Mouse (Mus musculus) layer of hippocampus, adult 2 months (tissue): ENCODE measurements around the gene Gucy2d. TPM values are rescaled to one million over a fixed set of nuclear protein-coding genes. Genes with fewer than 3 reads are reported as not detected.
A peak's percentile ranks its signal among the peaks of the same experiment; 100 is the strongest.

Source experiments
- DNase-seq, 2 experiments: peaks; one replicate each; pipeline ENCODE4 v3.0.0; 2022; ENCODE audit warnings: low spot score in 2 of 2
- H3K27ac ChIP-seq: fragments of 200-600 bp; 2 replicates; pipeline ENCODE4 v1.8.1; 2022
- H3K4me3 ChIP-seq: fragments of 200-600 bp; 2 replicates; pipeline ENCODE4 v1.8.1; 2022; ENCODE audit warnings: mild to moderate bottlenecking
- CTCF ChIP-seq: fragments of 200-600 bp; conservative IDR thresholded peaks from 2 replicates; pipeline ENCODE4 v1.8.1; 2022; ENCODE audit warnings: antibody characterized with exemption, mild to moderate bottlenecking, moderate library complexity
- total RNA-seq, 2 experiments: library from RNA; stranded (reverse); gene quantifications; 2 replicates each; pipeline ENCODE4 v1.2.3; 2021

The Gucy2d gene
- total RNA-seq, 2 experiments from 2014 or later = not detected

DNA sequence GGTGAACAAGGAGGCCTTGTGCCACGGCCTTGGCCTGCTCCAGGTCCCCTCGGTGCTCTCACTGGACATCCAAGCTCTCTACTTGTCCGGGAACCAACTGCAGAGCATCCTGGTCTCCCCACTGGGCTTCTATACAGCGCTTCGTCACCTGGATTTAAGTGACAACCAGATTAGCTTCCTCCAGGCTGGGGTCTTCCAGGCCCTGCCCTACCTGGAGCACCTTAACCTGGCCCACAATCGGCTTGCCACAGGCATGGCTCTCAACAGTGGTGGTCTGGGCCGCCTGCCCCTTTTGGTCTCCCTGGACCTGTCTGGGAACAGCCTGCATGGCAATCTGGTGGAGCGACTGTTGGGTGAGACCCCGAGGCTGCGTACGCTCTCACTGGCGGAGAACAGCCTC lies 57.9 kb downstream of the Gucy2d start:
- Histone ChIP-seq H3K4me3 (no peak overlapping the region), H3K27ac (no peak overlapping the region)
- no peak for DNase-seq
- TF ChIP-seq CTCF = no peak

DNA sequence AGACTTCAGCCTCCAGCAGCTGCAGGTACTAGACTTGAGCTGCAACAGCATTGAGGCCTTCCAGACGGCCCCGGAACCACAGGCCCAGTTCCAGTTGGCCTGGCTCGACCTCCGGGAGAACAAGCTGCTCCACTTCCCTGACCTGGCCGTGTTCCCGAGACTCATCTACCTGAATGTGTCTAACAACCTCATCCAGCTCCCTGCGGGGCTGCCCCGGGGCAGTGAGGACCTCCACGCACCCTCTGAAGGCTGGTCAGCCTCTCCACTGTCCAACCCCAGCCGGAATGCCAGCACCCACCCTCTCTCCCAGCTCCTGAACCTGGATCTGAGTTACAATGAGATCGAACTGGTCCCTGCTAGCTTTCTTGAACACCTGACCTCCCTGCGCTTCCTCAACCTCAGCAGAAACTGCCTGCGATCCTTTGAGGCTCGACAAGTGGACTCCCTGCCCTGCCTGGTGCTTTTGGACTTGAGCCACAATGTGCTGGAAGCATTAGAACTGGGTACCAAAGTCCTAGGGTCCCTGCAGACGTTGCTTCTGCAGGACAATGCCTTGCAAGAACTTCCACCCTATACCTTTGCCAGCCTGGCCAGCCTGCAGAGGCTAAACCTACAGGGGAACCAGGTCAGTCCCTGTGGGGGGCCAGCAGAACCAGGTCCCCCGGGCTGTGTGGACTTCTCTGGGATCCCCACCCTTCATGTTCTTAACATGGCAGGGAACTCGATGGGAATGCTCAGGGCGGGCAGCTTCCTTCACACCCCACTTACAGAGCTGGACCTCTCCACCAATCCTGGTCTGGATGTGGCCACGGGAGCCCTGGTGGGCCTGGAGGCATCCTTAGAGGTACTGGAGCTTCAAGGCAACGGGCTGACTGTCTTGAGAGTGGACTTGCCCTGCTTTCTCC lies 58.7 kb downstream of the Gucy2d start:
- H3K4me3 ChIP-seq = no peak overlapping the region
- no peak overlapping the region for H3K27ac ChIP-seq
- TF ChIP-seq CTCF = no peak
- no peak for DNase-seq

DNA sequence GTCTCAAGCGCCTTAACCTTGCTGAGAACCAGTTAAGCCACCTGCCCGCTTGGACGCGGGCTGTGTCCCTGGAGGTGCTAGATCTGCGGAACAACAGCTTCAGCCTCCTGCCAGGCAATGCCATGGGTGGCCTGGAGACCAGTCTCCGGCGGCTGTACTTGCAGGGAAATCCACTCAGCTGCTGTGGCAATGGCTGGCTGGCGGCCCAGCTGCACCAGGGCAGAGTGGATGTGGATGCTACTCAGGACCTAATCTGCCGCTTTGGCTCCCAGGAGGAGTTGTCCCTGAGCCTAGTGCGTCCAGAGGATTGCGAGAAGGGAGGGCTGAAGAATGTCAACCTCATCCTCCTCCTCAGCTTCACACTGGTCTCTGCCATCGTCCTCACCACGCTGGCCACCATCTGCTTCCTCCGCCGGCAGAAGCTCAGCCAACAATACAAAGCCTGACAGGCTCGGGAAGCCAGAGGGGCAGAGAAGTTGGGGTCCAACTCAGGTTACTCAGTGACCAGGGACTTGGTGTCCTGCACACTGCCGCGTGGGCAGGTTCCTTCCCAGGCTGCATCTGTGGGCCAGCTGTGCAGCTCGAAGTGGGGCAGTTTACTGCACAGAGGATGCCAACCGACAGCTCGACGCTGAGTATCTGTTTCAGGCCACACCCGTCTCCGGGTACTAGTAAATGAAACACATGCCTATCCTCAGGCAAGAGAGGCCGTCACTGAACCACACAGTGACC lies 59.5 kb downstream of the Gucy2d start:
- no peak for DNase-seq

DNA sequence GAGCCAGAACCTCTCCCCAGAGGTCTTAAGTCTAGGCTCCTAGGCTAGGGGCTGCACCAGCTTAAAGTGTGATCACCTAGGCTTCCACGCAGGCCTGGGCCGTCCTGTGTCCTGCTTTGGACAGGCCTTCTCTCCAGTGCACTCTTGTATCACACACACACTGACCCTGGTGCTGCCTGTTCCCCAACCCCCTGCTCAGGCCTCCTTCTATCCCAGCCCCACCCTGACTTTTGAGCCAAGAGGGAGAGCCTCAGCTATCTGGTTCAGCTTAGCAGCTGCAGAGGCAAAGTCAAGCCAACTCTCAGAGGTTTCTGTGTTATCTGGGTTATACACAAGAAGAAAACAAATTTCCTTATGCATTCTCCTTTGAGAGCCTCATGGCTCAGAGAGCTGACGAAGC lies 60.3 kb downstream of the Gucy2d start:
- DNase-seq = no peak
- H3K27ac ChIP-seq = no peak overlapping the region
- H3K4me3 ChIP-seq = no peak overlapping the region
- no peak for TF ChIP-seq CTCF

More for the DNA sequence above, 59.5 kb downstream of the Gucy2d start:
- no peak overlapping the region for H3K4me3 ChIP-seq
- H3K27ac ChIP-seq = no peak overlapping the region
- TF ChIP-seq CTCF = no peak

DNA sequence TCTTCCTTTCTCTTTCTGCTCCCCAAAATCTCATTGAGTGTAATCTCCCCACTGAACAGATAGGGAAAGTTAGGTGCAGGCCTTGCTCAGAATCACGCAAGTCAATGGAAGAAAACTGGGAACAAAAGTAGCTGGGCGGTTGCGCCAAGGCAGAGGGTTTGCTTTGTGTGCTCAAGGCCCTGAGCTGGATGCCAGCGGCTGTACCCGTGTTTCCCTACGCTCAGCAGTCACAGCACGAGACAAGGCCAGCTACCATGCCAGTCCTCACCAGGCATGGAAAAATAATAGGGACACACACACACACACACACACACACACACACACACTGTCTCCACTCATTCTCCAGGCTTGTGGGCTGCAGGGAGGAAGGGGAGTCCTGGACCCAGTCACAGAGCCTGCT lies 60.9 kb downstream of the Gucy2d start:
- no peak overlapping the region for H3K27ac ChIP-seq
- no peak for TF ChIP-seq CTCF
- H3K4me3 ChIP-seq = no peak overlapping the region
- no peak for DNase-seq

DNA sequence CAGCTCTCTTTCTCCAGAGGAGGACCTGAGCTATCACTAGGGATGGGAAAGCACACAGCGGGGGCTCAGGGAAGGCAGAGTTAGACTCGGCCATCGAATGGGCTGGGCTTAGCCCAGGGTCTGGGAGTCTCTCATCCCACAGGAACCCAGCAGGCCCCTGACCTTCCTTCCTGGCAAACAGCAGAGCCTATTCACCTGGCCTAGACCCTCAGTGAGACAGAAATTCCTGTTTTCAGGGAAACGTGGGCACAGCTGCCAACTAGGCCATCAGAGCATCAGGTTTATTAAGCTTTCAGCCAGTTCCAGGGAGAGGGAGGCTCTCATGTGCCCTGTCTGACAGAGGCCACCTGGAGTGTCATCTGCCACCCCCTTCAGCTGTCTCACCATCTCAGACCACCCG lies 62.7 kb downstream of the Gucy2d start:
- H3K27ac ChIP-seq = no peak overlapping the region; the same call in 1 of the 2 replicates
- no peak overlapping the region for H3K4me3 ChIP-seq
- TF ChIP-seq CTCF = no peak
- no peak for DNase-seq

DNA sequence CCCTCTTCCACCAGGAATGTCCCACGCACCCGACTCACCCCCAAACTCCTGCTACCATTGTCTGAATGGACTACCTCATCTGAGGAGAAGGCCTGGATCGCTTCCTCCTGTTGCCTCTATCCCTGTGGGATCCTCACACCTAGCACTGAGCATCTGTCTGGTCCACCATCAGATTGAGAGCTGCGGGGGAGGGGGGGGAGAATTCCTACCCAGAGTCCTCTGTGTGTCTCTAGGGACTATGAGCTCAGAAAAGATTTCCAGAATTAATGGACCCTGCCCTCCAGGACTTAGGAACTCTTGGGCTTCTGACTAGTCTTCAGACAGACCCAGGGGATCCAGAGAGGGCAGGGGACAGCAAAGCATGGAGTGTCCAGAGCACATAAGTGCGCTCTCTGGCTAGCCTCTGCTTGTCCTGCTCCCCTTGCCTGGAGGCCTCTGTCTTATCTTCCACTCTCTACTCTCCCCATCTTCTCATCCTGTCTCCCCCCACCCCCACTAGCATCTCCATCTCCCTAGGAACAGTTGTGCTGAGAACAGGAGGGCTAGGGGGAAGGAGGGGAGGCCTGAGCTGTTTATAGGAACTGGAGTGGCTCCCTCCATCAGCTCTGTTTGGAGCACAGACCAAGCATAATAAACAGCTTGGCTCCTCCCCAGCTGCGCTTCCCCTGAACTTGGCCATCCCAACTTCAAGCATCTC lies 63.9 kb downstream of the Gucy2d start:
- peak; percentile 21 to 26 for DNase-seq
- no peak overlapping the region for H3K27ac ChIP-seq
- H3K4me3 ChIP-seq = no peak overlapping the region
- no peak for TF ChIP-seq CTCF

DNA sequence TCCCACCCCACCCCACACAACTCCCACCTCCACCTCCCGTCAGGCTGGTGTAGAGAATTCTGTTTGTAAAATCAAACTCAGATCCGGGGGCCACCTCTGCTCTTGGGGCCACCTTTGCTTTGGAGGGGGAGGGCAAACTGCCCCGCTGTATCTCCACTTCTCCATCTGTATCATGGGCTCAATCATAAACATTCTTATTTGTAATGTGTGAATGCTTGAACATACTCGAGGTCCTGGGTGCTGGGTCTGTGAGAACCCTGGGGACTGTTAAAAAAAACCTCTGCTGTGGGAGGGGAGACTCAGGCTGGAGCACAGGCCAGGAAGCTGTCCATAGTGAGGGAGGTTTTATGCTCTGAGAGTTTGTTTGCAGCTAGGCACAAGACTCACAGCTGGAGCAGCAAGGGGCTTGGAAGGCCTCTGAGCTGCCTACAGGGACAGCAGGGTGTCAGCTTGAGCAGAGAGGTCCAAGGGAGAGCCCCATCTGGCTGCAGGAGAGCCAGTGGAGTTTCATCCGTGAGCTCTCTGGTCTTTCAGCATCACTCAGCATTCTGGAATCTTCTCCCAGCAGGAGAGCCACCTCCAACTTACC lies 64.6 kb downstream of the Gucy2d start:
- Histone ChIP-seq H3K4me3 (no peak overlapping the region), H3K27ac (no peak overlapping the region)
- TF ChIP-seq CTCF = no peak
- DNase-seq = no peak

DNA sequence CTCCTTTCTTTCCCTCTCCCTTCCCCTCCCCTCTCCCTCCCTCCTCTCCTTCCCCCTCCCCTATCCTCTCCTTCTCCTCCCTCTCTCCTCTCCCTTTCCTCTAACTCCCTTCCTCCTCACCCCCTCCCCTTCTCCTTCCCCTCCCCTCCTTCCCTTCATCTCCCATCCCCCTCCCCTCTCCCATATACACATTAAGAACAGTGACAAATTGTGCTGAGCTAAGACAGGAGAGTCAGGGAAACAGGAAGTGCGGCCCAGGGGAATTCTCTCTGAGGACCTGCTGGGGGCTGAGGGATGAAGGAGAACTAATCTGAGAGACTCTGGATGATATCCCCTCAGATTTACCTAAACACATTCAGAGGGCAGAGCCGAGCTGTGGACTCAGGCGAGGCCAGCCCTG lies 65.4 kb downstream of the Gucy2d start:
- no peak for TF ChIP-seq CTCF
- Histone ChIP-seq H3K27ac (no peak overlapping the region), H3K4me3 (no peak overlapping the region)
- no peak for DNase-seq

DNA sequence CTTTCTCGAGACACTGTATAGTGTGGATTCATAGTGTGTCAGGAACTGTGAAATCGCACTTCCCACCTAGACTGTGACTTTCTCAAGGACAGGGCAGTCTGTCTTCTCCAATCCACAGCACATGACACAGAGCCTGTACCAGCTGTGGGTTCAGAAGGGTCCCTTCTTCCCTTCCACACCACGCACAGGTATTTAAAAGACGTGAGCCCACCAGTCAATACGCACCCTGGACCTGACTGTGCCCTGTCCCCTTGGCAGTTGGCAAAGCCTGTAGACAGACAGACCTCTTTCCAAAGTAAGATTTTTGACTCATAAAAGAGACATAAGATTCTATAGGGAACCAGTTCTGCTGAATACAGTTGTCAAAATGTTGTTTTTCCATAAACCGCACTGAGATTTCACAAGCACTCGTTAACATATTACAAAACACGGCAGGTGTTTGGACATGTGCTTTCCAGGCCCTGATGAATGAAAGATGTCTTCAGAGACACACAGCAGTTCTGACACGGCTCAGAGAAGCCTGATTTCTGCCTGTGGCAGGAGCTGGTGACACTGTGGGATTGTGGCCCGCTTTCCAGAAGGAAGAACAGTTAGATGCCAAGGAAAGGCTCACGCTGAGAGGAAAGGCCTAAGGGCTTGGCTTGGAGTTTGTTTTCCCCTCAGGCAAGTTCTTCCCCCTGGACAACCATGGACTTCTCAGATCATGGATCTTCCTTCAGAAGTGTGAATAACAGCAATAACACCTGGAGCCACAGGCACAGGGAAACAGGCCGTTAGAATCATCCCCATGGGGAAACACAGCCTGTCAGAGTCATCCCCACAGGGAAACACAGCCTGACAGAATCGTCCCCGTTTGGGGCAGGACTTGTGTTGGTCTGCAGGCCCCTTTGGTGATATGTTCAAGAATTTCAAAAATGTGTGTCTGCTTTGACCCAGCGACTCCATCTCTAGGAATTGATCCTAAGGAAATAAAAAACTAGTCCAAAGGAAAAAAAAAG lies 71.0 kb downstream of the Gucy2d start:
- TF ChIP-seq CTCF = no peak
- DNase-seq = no peak
- Histone ChIP-seq H3K4me3 (no peak overlapping the region), H3K27ac (0 out of 2 replicates have a peak overlapping the region, but pooled peaks have one; percentile 25)

DNA sequence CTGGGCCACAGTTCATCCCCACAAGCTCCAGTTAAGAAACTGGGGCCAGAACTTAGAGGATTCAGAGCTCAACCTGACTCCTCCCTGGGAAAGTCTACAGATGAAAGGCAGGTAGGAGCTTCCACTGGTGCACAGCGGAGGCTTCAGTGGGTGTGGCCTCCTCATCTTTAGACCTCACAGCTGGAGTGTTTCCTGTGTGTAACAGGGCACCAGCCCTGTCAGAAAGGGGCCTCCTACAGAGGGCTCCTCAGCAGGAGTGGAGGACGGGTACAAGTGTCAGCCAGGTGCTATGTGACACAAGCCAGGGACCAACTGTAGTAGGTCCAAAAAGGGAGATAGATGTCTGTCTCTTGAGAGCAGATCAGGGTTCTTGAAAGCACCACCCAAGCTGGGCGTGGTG lies 73.0 kb downstream of the Gucy2d start:
- Histone ChIP-seq H3K27ac (no peak overlapping the region), H3K4me3 (no peak overlapping the region)
- DNase-seq = no peak
- no peak for TF ChIP-seq CTCF
